Mouse (Mus musculus) G1E-ER4 (cell line): ENCODE data around the gene Lmtk2. TPM values are rescaled to one million over a fixed set of nuclear protein-coding genes. Genes with fewer than 3 reads are reported as not detected.

Source experiments
- GATA1 ChIP-seq: IDR thresholded peaks from one replicate; pipeline ENCODE4 v1.8.0; 2012; ENCODE audit warnings: low read length, inconsistent platforms
- polyA plus RNA-seq: library from polyadenylated mRNA; stranded (reverse); fragments of >175 nt; gene quantifications from 2 replicates; pipeline ENCODE4 v1.2.3, GENCODE M21; 2012

Gene Lmtk2
- polyA plus RNA-seq, 1 experiment: 6.3 TPM

DNA sequence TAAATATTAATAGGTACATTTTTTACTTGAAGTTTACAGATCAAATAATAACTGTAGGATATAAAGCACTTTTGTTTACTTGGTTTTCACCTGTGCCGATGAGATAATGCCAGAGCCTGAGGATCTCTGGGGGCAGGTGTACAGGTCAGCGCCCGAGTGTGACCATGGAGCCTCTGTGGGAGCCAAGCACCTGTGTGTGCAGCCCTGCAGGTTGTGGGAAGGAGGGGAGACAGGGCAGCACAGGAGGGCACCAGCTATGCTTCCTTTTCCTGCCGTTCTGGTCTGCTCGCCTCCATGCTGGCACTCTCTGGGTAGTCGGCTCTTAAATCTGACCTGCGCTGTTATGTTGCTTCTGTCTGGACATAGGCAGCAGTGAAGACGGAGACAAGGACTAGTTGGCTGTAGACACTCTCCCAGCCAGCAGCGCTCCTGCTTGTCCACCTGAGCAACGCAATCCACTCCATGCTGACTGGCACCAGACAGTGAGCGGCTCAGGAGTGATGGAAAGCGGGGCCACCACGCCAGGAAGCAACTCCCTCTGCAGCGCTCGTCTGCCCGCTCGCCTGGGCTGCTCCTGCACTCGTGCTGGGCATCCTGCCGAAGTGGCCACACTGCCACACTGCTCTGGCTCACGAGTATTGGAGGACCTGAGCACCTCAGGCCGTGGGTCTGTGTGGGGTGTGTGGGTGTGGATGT lies 84.3 kb downstream of the Lmtk2 start:
- no peak for TF ChIP-seq GATA1

DNA sequence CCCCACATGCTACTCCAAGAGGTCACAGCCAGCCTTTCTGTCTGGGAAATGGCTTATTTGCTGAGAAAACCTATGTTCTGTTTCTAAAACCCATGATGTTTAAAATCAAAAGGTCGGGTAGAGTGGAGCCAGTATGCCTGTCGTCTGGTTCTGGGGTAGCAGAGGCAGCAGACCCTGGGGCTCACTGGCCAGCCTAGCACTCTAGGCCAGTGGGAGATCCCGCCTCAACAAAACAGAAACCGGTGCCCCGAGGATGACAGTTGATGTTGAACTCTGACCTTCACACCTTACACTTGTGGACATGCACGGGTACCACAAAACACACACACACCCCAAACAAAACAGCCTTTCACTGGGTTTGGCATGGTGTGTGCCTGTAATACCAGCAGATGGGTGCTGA lies 88.2 kb downstream of the Lmtk2 start:
- no peak for TF ChIP-seq GATA1

DNA sequence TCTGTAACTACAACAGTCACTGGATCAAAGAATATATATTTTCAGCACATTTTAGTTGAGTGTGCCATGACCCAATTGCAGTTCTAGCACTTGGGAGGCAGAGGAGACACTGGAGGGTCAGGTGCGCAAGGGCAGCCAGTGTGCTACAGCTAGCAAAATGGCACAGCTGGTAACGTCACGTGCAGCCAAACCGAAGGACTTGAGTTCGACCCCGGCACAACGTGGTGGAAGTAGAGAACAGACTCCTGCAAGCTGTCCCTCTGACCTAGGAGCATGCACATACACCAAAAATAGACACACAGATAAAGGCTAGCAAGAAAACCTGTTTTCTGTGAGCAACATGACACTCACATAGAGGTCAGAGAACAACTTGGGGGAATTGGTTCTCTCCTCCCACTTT lies 89.1 kb downstream of the Lmtk2 start:
- TF ChIP-seq GATA1: no peak

DNA sequence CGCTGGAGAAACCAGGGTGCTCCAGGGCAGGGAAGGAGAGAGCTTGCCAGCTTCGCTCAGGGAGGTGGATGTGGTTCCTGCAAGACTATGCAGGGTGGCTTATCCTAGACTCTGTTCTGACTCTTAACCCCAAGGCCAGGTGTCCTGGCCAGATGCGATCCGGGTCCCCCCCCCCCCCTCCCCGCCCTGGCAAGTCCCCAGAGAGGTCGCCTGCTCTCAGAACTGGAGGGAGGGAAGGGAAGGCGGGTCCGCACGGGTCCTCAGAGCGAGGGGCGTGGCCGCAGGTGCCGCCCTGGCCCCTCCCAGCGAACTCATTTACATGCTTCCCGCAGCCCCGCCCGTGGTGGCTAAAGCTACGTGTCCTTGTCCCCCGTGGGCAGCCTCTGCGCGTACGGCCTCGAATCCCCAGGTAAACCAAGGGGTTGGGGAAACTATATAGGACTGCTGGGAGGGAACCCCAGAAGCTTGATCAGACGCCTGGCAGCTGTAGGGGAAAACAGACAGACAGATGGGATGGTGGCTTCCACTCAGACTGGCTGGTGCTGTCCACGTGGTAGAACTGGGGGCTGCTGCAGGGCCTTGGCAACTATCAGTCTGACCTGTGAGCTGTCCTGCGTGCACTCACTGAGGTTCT lies 89.8 kb downstream of the Lmtk2 start, which contains the start of gene Bhlha15:
TSS of gene Bhlha15 (plus strand) at position 337 of the 634 bp plus-strand sequence.
- TF ChIP-seq GATA1: no peak

DNA sequence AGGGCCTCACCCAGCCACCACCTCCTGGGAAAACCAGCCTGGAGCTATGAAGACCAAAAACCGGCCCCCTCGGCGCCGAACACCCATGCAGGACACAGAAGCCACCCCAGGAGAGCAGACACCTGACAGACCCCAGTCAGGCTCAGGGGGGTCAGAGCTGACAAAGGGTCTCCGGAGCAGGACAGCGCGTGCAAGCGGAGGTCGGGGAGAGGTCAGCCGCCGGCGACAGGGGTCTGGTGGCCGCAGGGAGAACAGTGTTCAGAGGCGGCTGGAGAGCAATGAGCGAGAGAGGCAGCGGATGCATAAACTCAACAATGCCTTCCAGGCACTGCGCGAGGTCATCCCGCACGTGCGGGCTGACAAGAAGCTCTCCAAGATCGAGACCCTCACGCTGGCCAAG lies 90.8 kb downstream of the Lmtk2 start:
- TF ChIP-seq GATA1: no peak

DNA sequence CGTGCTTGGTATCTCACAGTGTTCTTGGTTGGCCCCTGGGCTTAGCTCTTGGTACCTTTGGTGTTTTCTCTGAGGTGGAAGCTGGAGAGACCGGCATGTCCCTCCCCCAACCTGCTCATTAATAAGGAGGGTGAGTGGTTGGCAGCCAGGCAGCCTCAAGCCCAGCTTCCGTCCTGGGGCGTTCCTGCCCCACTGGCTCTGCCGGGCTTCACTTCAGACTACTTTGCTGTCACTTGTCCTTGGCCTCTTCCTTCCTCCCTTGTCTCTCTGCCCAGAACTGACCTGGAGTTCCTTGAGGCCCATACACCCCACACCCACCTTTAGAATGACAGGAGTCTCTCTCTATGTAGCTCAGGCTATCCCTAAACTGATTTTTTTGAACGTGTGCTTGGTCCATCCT lies 92.4 kb downstream of the Lmtk2 start:
- TF ChIP-seq GATA1: no peak

DNA sequence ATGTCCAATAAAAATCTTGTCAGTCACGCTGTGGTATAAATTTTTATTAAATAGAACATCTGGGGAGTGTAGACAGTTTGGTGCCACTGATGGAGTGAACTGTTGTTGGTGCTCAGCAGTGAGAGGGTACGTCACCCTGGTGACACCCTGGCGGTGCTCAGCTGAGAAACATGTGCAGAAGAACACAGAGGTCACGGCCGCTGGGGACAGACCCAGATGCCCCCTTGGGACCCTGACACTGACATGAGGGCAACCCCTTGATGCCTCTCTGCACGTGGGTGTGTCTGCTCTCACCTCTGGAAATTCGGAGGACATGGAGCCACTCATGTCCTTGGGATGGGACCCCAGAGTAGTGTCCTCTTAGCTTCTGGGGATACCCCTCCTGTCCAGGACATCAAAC lies 94.2 kb downstream of the Lmtk2 start:
- no peak for TF ChIP-seq GATA1

DNA sequence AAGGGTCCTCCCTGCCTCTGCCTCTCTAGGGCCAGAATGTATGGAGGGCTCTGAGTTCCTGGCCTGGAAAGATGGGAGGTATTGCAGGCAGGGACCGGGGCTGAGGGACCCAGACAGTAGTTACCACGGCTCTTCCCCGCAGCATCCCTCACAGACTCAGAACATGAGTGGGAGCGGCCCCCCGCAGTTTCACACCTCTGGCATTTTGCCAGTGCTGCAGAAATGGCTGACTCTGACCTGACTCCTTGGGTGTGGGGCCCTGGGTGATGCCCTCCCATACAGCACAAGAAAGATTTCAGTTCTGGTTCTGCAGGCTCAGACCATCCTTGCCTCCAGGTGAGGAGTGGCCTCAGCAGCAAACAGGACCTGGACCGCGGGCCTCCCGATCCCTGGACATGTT lies 95.3 kb downstream of the Lmtk2 start:
- no peak for TF ChIP-seq GATA1

DNA sequence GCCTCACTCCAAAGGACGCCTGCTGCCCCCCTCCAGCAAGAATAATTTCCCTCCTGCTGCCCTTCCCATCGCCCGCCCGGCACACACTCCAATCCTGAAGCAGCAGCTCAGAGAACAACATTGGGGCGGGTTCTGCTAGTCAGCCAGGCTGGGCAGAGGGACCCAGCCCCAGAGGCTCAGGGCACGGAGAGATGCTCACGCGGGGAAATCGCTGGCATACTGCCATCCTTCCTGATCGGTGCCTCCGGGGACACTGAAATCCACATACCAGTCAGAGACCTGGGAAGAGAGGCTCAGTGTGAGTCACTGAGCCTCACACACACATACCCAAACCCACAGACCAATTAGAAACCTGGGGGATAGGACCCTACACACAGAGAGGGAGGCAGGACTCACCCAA lies 100.4 kb downstream of the Lmtk2 start:
- TF ChIP-seq GATA1: no peak

DNA sequence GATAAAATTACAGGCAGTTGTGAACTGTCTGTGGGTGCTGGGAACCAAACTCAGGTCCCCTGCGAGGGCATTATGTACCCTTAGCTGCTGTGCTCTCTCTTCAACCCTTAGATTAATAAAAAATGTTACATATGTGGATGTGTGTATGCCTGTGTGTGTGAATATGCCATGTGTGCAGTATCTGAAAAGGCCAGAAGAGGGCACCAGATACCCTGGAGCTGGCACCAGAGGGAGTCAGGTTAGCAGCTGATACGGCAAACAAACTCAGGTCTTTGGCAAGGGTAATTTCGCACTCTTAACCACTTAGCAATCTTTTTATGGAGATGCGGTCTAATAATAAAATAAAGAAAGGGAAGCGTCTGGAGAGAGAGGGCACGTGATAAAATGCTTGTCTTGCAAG lies 102.2 kb downstream of the Lmtk2 start:
- no peak for TF ChIP-seq GATA1

DNA sequence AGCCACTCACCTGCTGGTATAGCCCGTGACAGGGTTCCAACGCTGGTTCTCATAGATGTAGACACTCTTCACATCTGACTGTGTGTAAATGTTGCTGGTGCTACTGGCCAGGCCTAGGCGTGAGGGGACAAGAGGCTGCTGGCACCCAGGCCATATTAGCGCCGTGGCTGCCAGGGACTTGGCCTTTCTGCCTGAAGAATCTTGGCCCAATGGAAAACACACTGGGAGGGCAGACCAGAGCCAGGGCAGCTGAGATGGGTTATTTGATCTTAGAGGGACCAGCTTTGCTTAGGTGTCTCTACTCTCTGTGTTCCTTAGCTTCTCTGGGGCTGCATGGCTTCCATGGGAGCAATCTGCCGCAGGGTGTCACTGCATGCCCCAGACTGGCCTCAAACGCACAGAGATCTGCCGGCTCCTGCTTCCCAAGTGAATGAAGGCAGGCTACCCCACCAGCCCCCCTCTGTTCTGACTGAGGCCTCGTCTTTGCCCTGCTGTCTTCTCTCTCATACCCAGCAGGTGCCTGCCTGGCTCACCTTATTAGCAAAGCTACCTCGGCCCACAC lies 103.2 kb downstream of the Lmtk2 start:
- no peak for TF ChIP-seq GATA1

DNA sequence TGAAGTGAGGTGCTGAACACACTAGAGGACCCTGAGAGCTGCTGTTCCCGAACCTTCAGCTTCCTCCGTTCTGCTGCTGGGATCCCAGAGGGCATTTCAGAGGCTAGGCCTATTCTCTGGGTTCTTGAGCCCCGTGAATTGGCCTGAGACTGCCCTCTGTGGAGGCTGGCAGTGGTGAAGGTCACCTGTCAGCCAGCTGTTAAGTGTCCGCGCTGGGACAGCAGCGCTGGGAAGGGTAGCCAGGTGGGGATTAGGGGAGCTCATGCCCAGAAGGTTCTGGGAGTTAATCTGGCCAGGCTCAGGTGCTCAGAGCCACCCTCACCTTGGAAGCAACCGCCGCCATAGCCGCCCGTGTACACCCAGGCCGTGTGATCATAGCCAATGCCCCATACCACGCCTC lies 104.1 kb downstream of the Lmtk2 start:
- TF ChIP-seq GATA1: no peak

DNA sequence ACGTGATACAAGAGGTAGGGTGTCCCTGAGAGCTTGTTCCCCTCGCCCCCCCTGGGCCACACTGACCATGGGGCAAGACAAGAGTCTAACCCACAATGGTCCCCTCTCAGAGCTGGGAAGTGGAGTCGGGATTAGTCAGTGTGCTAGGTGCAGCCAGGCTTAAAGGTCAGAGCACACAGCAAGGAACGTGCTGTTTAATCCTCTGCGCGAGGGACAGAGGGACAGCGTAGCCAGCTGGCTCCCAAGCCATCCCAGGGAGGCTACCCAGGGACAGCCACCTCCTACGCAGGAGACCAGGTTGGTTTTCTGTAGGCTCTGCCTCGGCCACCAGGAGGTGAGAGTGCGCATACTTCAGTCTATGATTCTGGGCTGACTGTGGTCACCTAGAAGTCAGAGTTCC lies 104.7 kb downstream of the Lmtk2 start:
- no peak for TF ChIP-seq GATA1

DNA sequence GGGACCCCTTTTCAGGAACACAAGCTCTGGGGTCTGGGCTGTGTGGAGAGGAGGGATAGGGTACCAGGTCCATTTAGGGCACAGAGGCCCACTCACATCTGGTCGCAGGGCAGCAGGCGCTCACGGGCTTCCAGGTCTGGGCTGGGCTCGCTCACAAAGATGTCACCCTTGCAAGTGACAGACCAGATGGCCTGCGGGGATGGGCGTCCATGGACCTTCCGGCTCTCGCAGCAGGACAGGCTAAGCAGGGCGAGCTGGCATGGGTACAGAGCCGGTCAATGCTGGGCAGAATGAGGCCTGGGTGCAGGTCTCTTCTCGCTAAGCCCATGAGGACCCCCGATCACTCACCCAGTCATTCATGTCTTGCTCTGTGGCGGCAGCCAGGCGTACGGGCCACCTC lies 105.8 kb downstream of the Lmtk2 start:
- no peak for TF ChIP-seq GATA1

DNA sequence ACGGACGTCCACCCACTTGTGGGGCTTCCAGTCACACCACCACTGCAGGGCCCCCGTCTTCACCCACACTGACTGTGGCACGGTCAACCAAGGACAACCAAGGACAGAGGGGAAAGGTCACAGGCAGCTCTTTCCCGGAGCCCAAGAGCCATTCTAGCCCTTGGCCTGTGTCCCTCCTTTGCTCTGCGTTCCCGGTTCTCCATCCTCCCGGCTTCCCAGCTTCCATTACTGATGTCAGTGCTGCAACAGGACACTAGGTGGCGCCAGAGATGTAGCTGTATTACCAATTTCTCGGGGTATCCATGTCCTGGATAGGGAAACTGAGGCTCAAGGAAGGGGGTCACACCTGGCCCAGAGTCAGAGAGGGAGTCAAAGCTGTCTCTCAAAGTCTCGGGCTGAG lies 107.2 kb downstream of the Lmtk2 start:
- no peak for TF ChIP-seq GATA1

DNA sequence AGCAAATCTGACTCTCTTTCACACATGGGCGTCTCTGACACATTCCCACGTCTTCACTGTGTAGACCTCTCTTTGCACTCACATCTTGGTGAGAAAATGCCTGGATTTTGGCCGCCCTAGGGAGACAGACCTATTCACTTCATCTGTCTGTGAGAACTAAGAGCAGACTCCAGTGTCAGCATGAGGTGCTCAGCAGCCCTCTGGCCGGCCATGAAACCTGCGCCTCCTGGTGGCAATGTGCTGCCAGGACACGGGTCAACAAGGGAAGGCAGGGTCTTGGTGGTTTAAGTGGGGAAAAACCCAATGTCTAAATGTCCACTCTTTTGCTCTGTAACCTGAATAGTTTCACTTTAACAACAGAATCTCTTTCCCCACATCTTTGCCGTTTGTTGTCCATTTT lies 114.2 kb downstream of the Lmtk2 start:
- TF ChIP-seq GATA1: no peak

DNA sequence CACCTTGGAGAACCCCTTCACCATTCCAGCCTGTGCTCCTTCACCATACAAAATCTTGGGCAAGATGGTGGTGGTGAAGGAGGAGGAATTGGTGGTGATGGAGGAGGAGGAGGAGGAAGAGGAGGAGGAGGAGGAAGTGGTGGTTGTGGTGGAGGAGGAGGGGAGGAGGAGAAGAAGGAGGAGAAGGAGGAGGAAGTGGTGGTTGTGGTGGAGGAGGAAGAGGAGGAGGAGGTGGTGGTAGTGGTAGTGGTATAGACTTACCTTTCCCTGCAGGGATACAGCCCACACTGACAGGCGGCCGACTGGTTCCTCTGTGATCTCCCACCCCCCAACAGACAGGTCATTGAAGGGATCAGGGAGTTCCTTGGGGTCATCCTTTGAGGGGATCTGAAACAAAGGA lies 115.8 kb downstream of the Lmtk2 start:
- TF ChIP-seq GATA1: no peak
